In genomic region chr2:121396624-121397023, GRCm38 (mm10) we compare ENCODE assay signal across 10 mouse cellular contexts. TPM values are rescaled to one million over a fixed set of nuclear protein-coding genes. Genes with fewer than 3 reads are reported as not detected.
A peak's percentile ranks its signal among the peaks of the same experiment; 100 is the strongest.
DNase-seq lines count a peak whose midpoint lies in the region; ATAC-seq and TF ChIP-seq lines count a peak whose summit lies in the region.
"Had no signal": no experiment of that assay in that cellular context is flagged by ENCODE, and none has a peak within 500 bp of the region (broad histone marks: within the 10 kb centered on the region; RNA-seq: fewer than 3 reads in every experiment).

No protein-coding gene starts in this region.

- H3K9me3 ChIP-seq in intestine, embryonic 14.5 days (ENCODE audit: control insufficient read depth, low read length): no peaks in the 10 kb centered on the region
- H3K9me3 ChIP-seq in intestine, embryonic 16.5 days (ENCODE audit: control insufficient read depth, low read length): no peaks in the 10 kb centered on the region
- H3K9me3 ChIP-seq in embryonic facial prominence, embryonic 11.5 days (replicated peaks; ENCODE audit: control insufficient read depth, low read length): no peaks in the 10 kb centered on the region
- H3K9me3 ChIP-seq in intestine, postnatal 0 days (ENCODE audit: control insufficient read depth): no peaks in the 10 kb centered on the region
- H3K9me3 ChIP-seq: embryonic facial prominence, embryonic 13.5 days; neural tube, embryonic 13.5 days had no signal

- H3K9ac ChIP-seq in intestine, embryonic 14.5 days (ENCODE audit: low read length): no peak overlapping the region
- H3K9ac ChIP-seq in intestine, embryonic 16.5 days (ENCODE audit: low read depth, low read length): no peak overlapping the region
- no peak overlapping the region for H3K9ac ChIP-seq in embryonic facial prominence, embryonic 11.5 days (replicated peaks; ENCODE audit: low read length)
- no peak overlapping the region for H3K9ac ChIP-seq in intestine, postnatal 0 days (ENCODE audit: low read depth, low read length)
- H3K9ac ChIP-seq: embryonic facial prominence, embryonic 13.5 days; neural tube, embryonic 13.5 days had no signal

- H3K27me3 ChIP-seq in intestine, embryonic 14.5 days (replicated peaks; ENCODE audit: control insufficient read depth, insufficient read depth, low read length): no peaks in the 10 kb centered on the region
- H3K27me3 ChIP-seq in intestine, embryonic 16.5 days (replicated peaks; ENCODE audit: control insufficient read depth, insufficient read depth, low read length): no peaks in the 10 kb centered on the region
- no peaks in the 10 kb centered on the region for H3K27me3 ChIP-seq in embryonic facial prominence, embryonic 11.5 days (ENCODE audit: control insufficient read depth, insufficient read depth, low read length)
- no peaks in the 10 kb centered on the region for H3K27me3 ChIP-seq in intestine, postnatal 0 days (replicated peaks; ENCODE audit: control insufficient read depth, insufficient read depth, low read length)
- H3K27me3 ChIP-seq: embryonic facial prominence, embryonic 13.5 days; neural tube, embryonic 13.5 days had no signal

- no peak overlapping the region for H3K4me3 ChIP-seq in intestine, embryonic 14.5 days (ENCODE audit: low read depth, low read length)
- H3K4me3 ChIP-seq in intestine, embryonic 16.5 days (ENCODE audit: low read length): no peak overlapping the region
- no peak overlapping the region for H3K4me3 ChIP-seq in embryonic facial prominence, embryonic 11.5 days (ENCODE audit: low read depth, low read length)
- H3K4me3 ChIP-seq in intestine, postnatal 0 days (ENCODE audit: low read depth, low read length): no peak overlapping the region
- H3K4me3 ChIP-seq: embryonic facial prominence, embryonic 13.5 days; neural tube, embryonic 13.5 days had no signal

- ATAC-seq in intestine, embryonic 14.5 days (replicated peaks; ENCODE audit: low FRiP score, low TSS enrichment, low read depth): no peak
- no peak; the same call in 1 of the 2 replicates for ATAC-seq in intestine, embryonic 16.5 days
- ATAC-seq in embryonic facial prominence, embryonic 11.5 days (replicated peaks; ENCODE audit: insufficient number of reproducible peaks, low FRiP score, low TSS enrichment, low read depth): no peak
- ATAC-seq in intestine, postnatal 0 days: no peak

- H3K4me2 ChIP-seq in intestine, embryonic 14.5 days (ENCODE audit: low read length): no peak overlapping the region
- no peak overlapping the region for H3K4me2 ChIP-seq in intestine, embryonic 16.5 days (ENCODE audit: low read depth, low read length)
- H3K4me2 ChIP-seq in embryonic facial prominence, embryonic 11.5 days (ENCODE audit: low read depth, low read length): no peak overlapping the region
- no peak overlapping the region for H3K4me2 ChIP-seq in intestine, postnatal 0 days (replicated peaks; ENCODE audit: low read depth)
- H3K4me2 ChIP-seq: embryonic facial prominence, embryonic 13.5 days; neural tube, embryonic 13.5 days had no signal

- DNase-seq in intestine, embryonic 14.5 days (ENCODE audit: low spot score): peak; percentile 92
- DNase-seq in adrenal gland, postnatal 36 days: peak; percentile 85 to 89
- DNase-seq in embryonic facial prominence, embryonic 11.5 days (ENCODE audit: low spot score): peak; percentile 95
- peak; percentile 91 for DNase-seq in left cerebral cortex, postnatal 4 days
- peak; percentile 78 for DNase-seq in ovary, postnatal 14 days (ENCODE audit: low spot score)
- peak; percentile 82 for DNase-seq in thymus, postnatal 14 days

- TF ChIP-seq CTCF in intestine, postnatal 0 days (IDR thresholded peaks at IDR 0.05; ENCODE audit: low read depth): peak; percentile 90

- H3K27ac ChIP-seq in intestine, embryonic 14.5 days (ENCODE audit: low read depth): no peak overlapping the region
- no peak overlapping the region for H3K27ac ChIP-seq in intestine, embryonic 16.5 days (ENCODE audit: low read length)
- H3K27ac ChIP-seq in embryonic facial prominence, embryonic 11.5 days (replicated peaks; ENCODE audit: low read depth, low read length): no peak overlapping the region
- H3K27ac ChIP-seq in intestine, postnatal 0 days (ENCODE audit: low read depth, low read length): no peak overlapping the region
- H3K27ac ChIP-seq: embryonic facial prominence, embryonic 13.5 days; neural tube, embryonic 13.5 days had no signal

- H3K36me3 ChIP-seq in intestine, embryonic 14.5 days (ENCODE audit: control insufficient read depth, insufficient read depth, low read length): no peaks in the 10 kb centered on the region
- no peaks in the 10 kb centered on the region for H3K36me3 ChIP-seq in intestine, embryonic 16.5 days (ENCODE audit: control insufficient read depth, insufficient read depth, low read length)
- H3K36me3 ChIP-seq in embryonic facial prominence, embryonic 11.5 days (replicated peaks; ENCODE audit: control insufficient read depth, insufficient read depth, low read depth, low read length): no peaks in the 10 kb centered on the region
- no peaks in the 10 kb centered on the region for H3K36me3 ChIP-seq in intestine, postnatal 0 days (ENCODE audit: control insufficient read depth, insufficient read depth)
- H3K36me3 ChIP-seq: embryonic facial prominence, embryonic 13.5 days had no signal

- intact Hi-C loops in left cerebral cortex, postnatal 4 days (cut with DNase I): loop anchor here (10.0 kb wide), 1 partner anchor 222 kb away; the partner anchor contains the start of genes Tubgcp4 and Zscan29

- H3K4me1 ChIP-seq in intestine, embryonic 14.5 days (replicated peaks; ENCODE audit: control insufficient read depth, insufficient read depth, low read length): no peaks in the 10 kb centered on the region
- H3K4me1 ChIP-seq in intestine, embryonic 16.5 days (ENCODE audit: control insufficient read depth, insufficient read depth, low read length): no peaks in the 10 kb centered on the region
- no peaks in the 10 kb centered on the region for H3K4me1 ChIP-seq in embryonic facial prominence, embryonic 11.5 days (ENCODE audit: control insufficient read depth, insufficient read depth, low read length)
- no peaks in the 10 kb centered on the region for H3K4me1 ChIP-seq in intestine, postnatal 0 days (replicated peaks; ENCODE audit: control insufficient read depth, insufficient read depth, low read length)
- H3K4me1 ChIP-seq: embryonic facial prominence, embryonic 13.5 days; neural tube, embryonic 13.5 days had no signal

- WGBS in intestine, embryonic 14.5 days: 15% methylated on average over 8 of the region's 8 CpGs
- WGBS in intestine, embryonic 16.5 days: 13% methylated on average over 8 of the region's 8 CpGs
- 13% methylated on average over 8 of the region's 8 CpGs for WGBS in embryonic facial prominence, embryonic 11.5 days
- WGBS in intestine, postnatal 0 days: 13% methylated on average over 8 of the region's 8 CpGs

RNA-seq across cellular contexts. Expression of gene Strc, which starts 9.7 kb away (rescaled TPM):
- polyA plus RNA-seq in intestine, embryonic 14.5 days (2014; fragmentation: Nextera tagmentation; extraction: Ambion mirVana): not detected in 2 replicates
- 0.04 TPM in 2 replicates for polyA plus RNA-seq in intestine, embryonic 16.5 days (2015; fragmentation: Nextera tagmentation; extraction: Ambion mirVana)
- total RNA-seq in adrenal gland, postnatal 36 days (2021): under 1 TPM; 0.10 to 0.76 TPM
- polyA plus RNA-seq in embryonic facial prominence, embryonic 11.5 days (2014; fragmentation: Nextera tagmentation; extraction: Ambion mirVana): not detected in 2 replicates
- polyA plus RNA-seq in intestine, postnatal 0 days (2015; fragmentation: Nextera tagmentation; extraction: Ambion mirVana): 0.01 and 0.05 TPM in 2 replicates
- total RNA-seq in left cerebral cortex, postnatal 4 days (2021): not detected
- polyA plus RNA-seq: embryonic facial prominence, embryonic 13.5 days; neural tube, embryonic 13.5 days had no signal

RNA-seq across cellular contexts. Expression of gene Pdia3, which starts 17.0 kb away (rescaled TPM):
- 540 and 546 TPM in 2 replicates for polyA plus RNA-seq in intestine, embryonic 14.5 days (2014; fragmentation: Nextera tagmentation; extraction: Ambion mirVana)
- polyA plus RNA-seq in intestine, embryonic 16.5 days (2015; fragmentation: Nextera tagmentation; extraction: Ambion mirVana): 889 and 911 TPM in 2 replicates
- 100 to 1,000 TPM; 412 to 415 TPM for total RNA-seq in adrenal gland, postnatal 36 days (2021)
- polyA plus RNA-seq in embryonic facial prominence, embryonic 11.5 days (2014; fragmentation: Nextera tagmentation; extraction: Ambion mirVana): 589 and 609 TPM in 2 replicates
- polyA plus RNA-seq in intestine, postnatal 0 days (2015; fragmentation: Nextera tagmentation; extraction: Ambion mirVana): 325 and 353 TPM in 2 replicates
- 100 to 1,000 TPM; 214 to 225 TPM for total RNA-seq in left cerebral cortex, postnatal 4 days (2021)

RNA-seq across cellular contexts. Expression of gene Catsper2, which starts 17.0 kb away (rescaled TPM):
- 2.1 and 2.2 TPM in 2 replicates for polyA plus RNA-seq in intestine, embryonic 14.5 days (2014; fragmentation: Nextera tagmentation; extraction: Ambion mirVana)
- 1.1 and 1.5 TPM in 2 replicates for polyA plus RNA-seq in intestine, embryonic 16.5 days (2015; fragmentation: Nextera tagmentation; extraction: Ambion mirVana)
- total RNA-seq in adrenal gland, postnatal 36 days (2021): 1 to 10 TPM; 1.9 to 2.9 TPM
- polyA plus RNA-seq in embryonic facial prominence, embryonic 11.5 days (2014; fragmentation: Nextera tagmentation; extraction: Ambion mirVana): 1.8 and 2.0 TPM in 2 replicates
- polyA plus RNA-seq in intestine, postnatal 0 days (2015; fragmentation: Nextera tagmentation; extraction: Ambion mirVana): 1.3 and 1.6 TPM in 2 replicates
- 1 to 10 TPM; 6.1 to 8.3 TPM for total RNA-seq in left cerebral cortex, postnatal 4 days (2021)

RNA-seq across cellular contexts. Expression of gene Ckmt1, which starts 39.1 kb away (rescaled TPM):
- 64.4 and 100 TPM in 2 replicates for polyA plus RNA-seq in intestine, embryonic 14.5 days (2014; fragmentation: Nextera tagmentation; extraction: Ambion mirVana)
- polyA plus RNA-seq in intestine, embryonic 16.5 days (2015; fragmentation: Nextera tagmentation; extraction: Ambion mirVana): 880 and 1,082 TPM in 2 replicates
- 1 to 10 TPM; 5.8 to 6.6 TPM for total RNA-seq in adrenal gland, postnatal 36 days (2021)
- polyA plus RNA-seq in embryonic facial prominence, embryonic 11.5 days (2014; fragmentation: Nextera tagmentation; extraction: Ambion mirVana): 9.7 and 12.6 TPM in 2 replicates
- 1,214 and 1,240 TPM in 2 replicates for polyA plus RNA-seq in intestine, postnatal 0 days (2015; fragmentation: Nextera tagmentation; extraction: Ambion mirVana)
- 100 to 1,000 TPM; 119 to 134 TPM for total RNA-seq in left cerebral cortex, postnatal 4 days (2021)

RNA-seq across cellular contexts. Expression of gene Ppip5k1, which starts 41.4 kb away (rescaled TPM):
- polyA plus RNA-seq in intestine, embryonic 14.5 days (2014; fragmentation: Nextera tagmentation; extraction: Ambion mirVana): 15.0 and 15.3 TPM in 2 replicates
- 18.7 and 21.4 TPM in 2 replicates for polyA plus RNA-seq in intestine, embryonic 16.5 days (2015; fragmentation: Nextera tagmentation; extraction: Ambion mirVana)
- total RNA-seq in adrenal gland, postnatal 36 days (2021): 10 to 100 TPM; 49.5 to 50.3 TPM
- 6.9 and 8.3 TPM in 2 replicates for polyA plus RNA-seq in embryonic facial prominence, embryonic 11.5 days (2014; fragmentation: Nextera tagmentation; extraction: Ambion mirVana)
- 19.2 and 25.0 TPM in 2 replicates for polyA plus RNA-seq in intestine, postnatal 0 days (2015; fragmentation: Nextera tagmentation; extraction: Ambion mirVana)
- total RNA-seq in left cerebral cortex, postnatal 4 days (2021): 10 to 100 TPM; 24.7 to 30.8 TPM
